Comparison of ENCODE assay signal across 19 mouse cellular contexts in genomic region chr17:85768341-85768740, GRCm38 (mm10).
DNase-seq lines count a peak whose midpoint lies in the region; ATAC-seq and TF ChIP-seq lines count a peak whose summit lies in the region.
"Had no signal": no experiment of that assay in that cellular context is flagged by ENCODE, and none has a peak within 500 bp of the region (broad histone marks: within the 10 kb centered on the region; RNA-seq: fewer than 3 reads in every experiment).

No protein-coding gene starts in this region.

- no peak overlapping the region for H3K9ac ChIP-seq in midbrain, embryonic 11.5 days (ENCODE audit: low read length)
- no peak overlapping the region for H3K9ac ChIP-seq in midbrain, embryonic 13.5 days (replicated peaks)
- no peak overlapping the region for H3K9ac ChIP-seq in CH12.LX (ENCODE audit: insufficient read depth, low read depth)

- no peak for ATAC-seq in midbrain, embryonic 11.5 days (ENCODE audit: low FRiP score)
- ATAC-seq in midbrain, embryonic 13.5 days, result no peak
- ATAC-seq: activated CD4-positive, CD25-positive, alpha-beta regulatory T cell, adult 4 months; CD4-positive, CD25-positive, alpha-beta regulatory T cell, adult 4 months; Patski had no signal

- TF ChIP-seq CTCF in CH12.LX (conservative IDR thresholded peaks at IDR 0.05 in 1 of 2, IDR thresholded peaks at IDR 0.05 in 1 of 2; ENCODE audit: low read depth in 2 of 2, low read length in 2 of 2), result no peak

- H3K4me1 ChIP-seq in midbrain, embryonic 11.5 days (ENCODE audit: control insufficient read depth, insufficient read depth, low read length), result peaks cover 4% of the 10 kb centered on the region
- no peaks in the 10 kb centered on the region for H3K4me1 ChIP-seq in midbrain, embryonic 13.5 days (replicated peaks)
- H3K4me1 ChIP-seq in CH12.LX (ENCODE audit: control insufficient read depth in 1 of 2, insufficient read depth in 2 of 2), result peaks cover 0 to 2% of the 10 kb centered on the region in 2 experiments; a peak in 2 of 4 replicates

- TF ChIP-seq POLR2A in CH12.LX (IDR thresholded peaks at IDR 0.05; ENCODE audit: low read depth, low read length), result no peak

- no peaks in the 10 kb centered on the region for H3K27me3 ChIP-seq in midbrain, embryonic 11.5 days (ENCODE audit: control insufficient read depth, insufficient read depth, low read length)
- H3K27me3 ChIP-seq in midbrain, embryonic 13.5 days, result 0 out of 2 replicates have a peak, but pooled peaks cover 2% of the 10 kb centered on the region
- no peaks in the 10 kb centered on the region for H3K27me3 ChIP-seq in CH12.LX (replicated peaks)
- H3K27me3 ChIP-seq: Patski had no signal

- 84% methylated on average over 10 of the region's 10 CpGs for WGBS in midbrain, embryonic 11.5 days
- 94% methylated on average over 10 of the region's 10 CpGs for WGBS in midbrain, embryonic 13.5 days

- peak; percentile 72 for DNase-seq in midbrain, embryonic 11.5 days (ENCODE audit: low spot score, missing footprints)
- DNase-seq in CH12.LX (ENCODE audit: extremely low read depth) (no peak), liver (no peak)
- DNase-seq: adrenal gland, adult 2 months; adrenal gland, adult 8-10 months; adrenal gland, postnatal 10 days; adrenal gland, postnatal 14 days; adrenal gland, postnatal 25 days; adrenal gland, postnatal 36 days; B cell, adult 2 months; cerebellum, adult 11 months; cerebellum, adult 11-12 months; cerebellum, adult 18-20 months; cerebellum, adult 2 months had no signal

- H3K79me2 ChIP-seq in CH12.LX (replicated peaks; ENCODE audit: control insufficient read depth, extremely low read depth, insufficient read depth, poor library complexity, severe bottlenecking), result no peaks in the 10 kb centered on the region

- no peak overlapping the region for H3K4me2 ChIP-seq in midbrain, embryonic 11.5 days
- no peak overlapping the region for H3K4me2 ChIP-seq in midbrain, embryonic 13.5 days (replicated peaks)
- no peak overlapping the region for H3K4me2 ChIP-seq in CH12.LX (ENCODE audit: insufficient read depth, low read depth, poor library complexity, severe bottlenecking)

- no peak overlapping the region for H3K27ac ChIP-seq in midbrain, embryonic 11.5 days (ENCODE audit: low read depth, low read length)
- H3K27ac ChIP-seq in midbrain, embryonic 13.5 days, result no peak overlapping the region
- H3K27ac ChIP-seq in CH12.LX (ENCODE audit: insufficient read depth, low read depth), result no peak overlapping the region

- no peaks in the 10 kb centered on the region for H3K9me3 ChIP-seq in midbrain, embryonic 11.5 days (ENCODE audit: control insufficient read depth, low read length)
- no peaks in the 10 kb centered on the region for H3K9me3 ChIP-seq in midbrain, embryonic 13.5 days
- H3K9me3 ChIP-seq in CH12.LX (replicated peaks; ENCODE audit: low read length), result no peaks in the 10 kb centered on the region
- H3K9me3 ChIP-seq: G1E had no signal

- TF ChIP-seq RAD21 in CH12.LX (IDR thresholded peaks at IDR 0.05; ENCODE audit: low read depth, low read length), result no peak

- no peaks in the 10 kb centered on the region for H3K36me3 ChIP-seq in midbrain, embryonic 11.5 days (ENCODE audit: control insufficient read depth, insufficient read depth, low read length)
- H3K36me3 ChIP-seq in midbrain, embryonic 13.5 days, result no peaks in the 10 kb centered on the region
- no peaks in the 10 kb centered on the region for H3K36me3 ChIP-seq in CH12.LX (replicated peaks in 1 of 2; ENCODE audit: control insufficient read depth in 1 of 2, insufficient read depth in 1 of 2, low read length in 1 of 2)
- H3K36me3 ChIP-seq: G1E had no signal

- TF ChIP-seq EP300 in CH12.LX (IDR thresholded peaks at IDR 0.05; ENCODE audit: low read length), result no peak

- in situ Hi-C loops in CH12.LX (cut with MboI; ENCODE audit: low pct_ligation_motif_present, low pct_unique_long_range_greater_than_20kb, low sequenced_read_pairs), result no loop called here

- dilution Hi-C loops in CH12.LX (cut with MboI; ENCODE audit: extremely low pct_ligation_motif_present, extremely low pct_unique_long_range_greater_than_20kb, low sequenced_read_pairs), result no loop called here

- no peak overlapping the region for H3K4me3 ChIP-seq in midbrain, embryonic 11.5 days (ENCODE audit: low read depth, low read length)
- H3K4me3 ChIP-seq in midbrain, embryonic 13.5 days (replicated peaks), result no peak overlapping the region
- H3K4me3 ChIP-seq in CH12.LX (replicated peaks in 1 of 3; ENCODE audit: low read depth in 2 of 3, low read length in 2 of 3, poor library complexity in 1 of 3), result no peak overlapping the region

TF ChIP-seq in CH12.LX, 34 proteins besides CTCF, POLR2A, EP300 and RAD21:
- TF ChIP-seq MAFK (IDR thresholded peaks at IDR 0.05; ENCODE audit: insufficient replicate concordance, low read length), result peak; percentile 60; the same call in 1 of the 2 replicates
- TF ChIP-seq MAX (IDR thresholded peaks at IDR 0.05; ENCODE audit: low read length), result no peak
- no peak for TF ChIP-seq TBP (conservative IDR thresholded peaks at IDR 0.05; ENCODE audit: low read depth, low read length)
